Mouse (Mus musculus) bone marrow macrophage, adult 2 months (primary cell): ENCODE results near the gene Rab11fip4.

Source experiments
- CTCF ChIP-seq: IDR thresholded peaks from 2 replicates; pipeline ENCODE4 v1.5.1; 2012; ENCODE audit warnings: low read depth, mild to moderate bottlenecking, low read length, moderate library complexity
- POLR2A ChIP-seq: IDR thresholded peaks from 2 replicates; pipeline ENCODE4 v1.6.1; 2012; ENCODE audit warnings: mild to moderate bottlenecking, low read depth, low read length, borderline replicate concordance

DNA sequence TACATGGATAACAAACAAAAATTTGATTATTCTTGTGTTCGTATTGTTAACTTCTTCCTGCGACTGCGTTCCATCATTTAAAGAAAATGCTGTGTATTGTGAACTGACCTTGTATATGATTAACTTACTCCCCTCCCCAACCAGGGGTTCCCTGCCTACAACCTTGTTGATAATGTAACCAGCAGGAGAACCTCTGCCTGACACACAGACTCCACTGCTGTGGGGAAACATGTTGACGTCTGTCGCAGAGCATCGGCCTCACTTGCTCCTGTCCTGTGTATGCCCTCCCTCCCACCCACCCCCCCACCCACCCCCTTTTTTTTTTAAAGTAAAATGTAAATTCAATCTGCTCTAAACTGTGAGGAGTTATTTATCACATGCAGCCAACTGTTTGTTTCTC, 9.8 kb upstream of the Rab11fip4 start:
- TF ChIP-seq CTCF (no peak), POLR2A (no peak)
